Comparison of ENCODE assay signal across 19 mouse cellular contexts in genomic region chr5:129558591-129558990, GRCm38 (mm10). TPM values are rescaled to one million over a fixed set of nuclear protein-coding genes. Genes with fewer than 3 reads are reported as not detected.
"Had no signal": no experiment of that assay in that cellular context is flagged by ENCODE, and none has a peak within 500 bp of the region (broad histone marks: within the 10 kb centered on the region; RNA-seq: fewer than 3 reads in every experiment).

No protein-coding gene starts in this region.

- H3K4me1 ChIP-seq: limb, embryonic 12.5 days; limb, embryonic 15.5 days; neural tube, embryonic 12.5 days; neural tube, embryonic 15.5 days had no signal

- ATAC-seq: liver, postnatal 0 days; lung, postnatal 0 days had no signal

- H3K4me2 ChIP-seq: limb, embryonic 12.5 days; limb, embryonic 15.5 days; liver, embryonic 11.5 days; lung, embryonic 14.5 days; midbrain, embryonic 11.5 days; neural tube, embryonic 12.5 days; neural tube, embryonic 15.5 days had no signal

- H3K4me3 ChIP-seq: limb, embryonic 12.5 days; limb, embryonic 15.5 days; neural tube, embryonic 12.5 days; neural tube, embryonic 15.5 days had no signal

- H3K9me3 ChIP-seq: limb, embryonic 12.5 days; limb, embryonic 15.5 days; neural tube, embryonic 12.5 days; neural tube, embryonic 15.5 days had no signal

- H3K27ac ChIP-seq: kidney, postnatal 0 days; limb, embryonic 12.5 days; limb, embryonic 15.5 days; liver, embryonic 14.5 days; neural tube, embryonic 12.5 days; neural tube, embryonic 15.5 days had no signal

- DNase-seq: kidney, adult 2 months; kidney, postnatal 25 days; left cerebral cortex, postnatal 4 days; liver, postnatal 0 days; lung, embryonic 14.5 days; lung, postnatal 36 days; midbrain, embryonic 14.5 days; thymus, adult 18-20 months; thymus, postnatal 36 days had no signal

- H3K9ac ChIP-seq: limb, embryonic 12.5 days; limb, embryonic 15.5 days; liver, embryonic 14.5 days; liver, postnatal 0 days; lung, embryonic 14.5 days; neural tube, embryonic 12.5 days; neural tube, embryonic 15.5 days had no signal

- H3K27me3 ChIP-seq: limb, embryonic 12.5 days; limb, embryonic 15.5 days; neural tube, embryonic 12.5 days; neural tube, embryonic 15.5 days had no signal

RNA-seq across cellular contexts. Expression of gene Mmp17, which starts 25.4 kb away (rescaled TPM):
- total RNA-seq: megakaryocyte-erythroid progenitor cell, adult 5-6 weeks had no signal
